Mouse (Mus musculus): ENCODE measurements around the gene Lipe. TPM values are rescaled to one million over a fixed set of nuclear protein-coding genes. Genes with fewer than 3 reads are reported as not detected.

The Lipe gene
- polyA plus RNA-seq, 1 experiment from 2014 or later = 2.9 TPM

- H3K9ac ChIP-seq (replicated peaks; ENCODE audit: low read length) = peak overlapping the region; percentile 68
- peak; percentile 92 for ATAC-seq (replicated peaks; ENCODE audit: insufficient number of reproducible peaks, low FRiP score, low TSS enrichment, low read depth)
- H3K9me3 ChIP-seq (replicated peaks; ENCODE audit: control insufficient read depth, low read length) = no peaks in the 10 kb centered on the region
- no peaks in the 10 kb centered on the region; the same call in 1 of the 2 replicates for H3K4me1 ChIP-seq (ENCODE audit: control insufficient read depth, insufficient read depth, low read length)
- H3K27me3 ChIP-seq (ENCODE audit: control insufficient read depth, insufficient read depth, low read length) = no peaks in the 10 kb centered on the region
- WGBS = 9% methylated on average over 52 of the region's 52 CpGs
- no peaks in the 10 kb centered on the region for H3K36me3 ChIP-seq (replicated peaks; ENCODE audit: control insufficient read depth, insufficient read depth, low read depth, low read length)
- DNase-seq (ENCODE audit: low spot score) = peak; percentile 95
- no peak overlapping the region for H3K27ac ChIP-seq (replicated peaks; ENCODE audit: low read depth, low read length)
- peak overlapping the region; percentile 57 for H3K4me3 ChIP-seq (ENCODE audit: low read depth, low read length)
- peak overlapping the region; percentile 79 for H3K4me2 ChIP-seq (ENCODE audit: low read depth, low read length)
Observed at GRCm38 (mm10) chr7:25395558-25396521, 2.7 kb downstream of the Lipe start.

DNA sequence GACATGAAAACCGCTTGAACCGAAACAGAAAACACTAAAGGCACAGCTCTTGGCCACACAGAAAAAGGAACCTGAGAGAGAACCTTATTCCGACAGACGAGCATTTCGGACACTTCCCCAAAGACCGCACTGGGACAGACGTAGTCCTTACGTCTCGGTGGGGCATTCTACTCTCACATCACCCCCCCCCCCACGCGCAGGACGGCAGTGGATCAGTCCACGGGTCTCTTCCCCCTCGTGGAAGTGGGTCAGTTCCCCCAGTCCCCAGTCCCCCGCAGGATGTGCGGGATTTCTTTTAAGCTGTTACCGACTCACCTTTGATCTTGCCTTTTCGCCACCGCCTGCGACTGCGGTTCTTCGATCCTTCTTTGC, 3.3 kb downstream of the Lipe start:
- under 1% methylated on average over 22 of the region's 22 CpGs for WGBS
- Histone ChIP-seq H3K4me3 (ENCODE audit: low read depth, low read length) (peak overlapping the region; percentile 57), H3K9me3 (replicated peaks; ENCODE audit: control insufficient read depth, low read length) (no peaks in the 10 kb centered on the region), H3K4me1 (ENCODE audit: control insufficient read depth, insufficient read depth, low read length) (no peaks in the 10 kb centered on the region; the same call in 1 of the 2 replicates), H3K27ac (replicated peaks; ENCODE audit: low read depth, low read length) (no peak overlapping the region), H3K27me3 (ENCODE audit: control insufficient read depth, insufficient read depth, low read length) (no peaks in the 10 kb centered on the region), H3K36me3 (replicated peaks; ENCODE audit: control insufficient read depth, insufficient read depth, low read depth, low read length) (no peaks in the 10 kb centered on the region), H3K9ac (replicated peaks; ENCODE audit: low read length) (peak overlapping the region; percentile 68), H3K4me2 (ENCODE audit: low read depth, low read length) (peak overlapping the region; percentile 79)
- DNase-seq (ENCODE audit: low spot score) (no peak), ATAC-seq (replicated peaks; ENCODE audit: insufficient number of reproducible peaks, low FRiP score, low TSS enrichment, low read depth) (peak; percentile 42)

GRCm38 (mm10) chr7:25394754-25395153, 3.8 kb downstream of the Lipe start:
- 17% methylated on average over 7 of the region's 7 CpGs for WGBS
- no peaks in the 10 kb centered on the region for H3K36me3 ChIP-seq (replicated peaks; ENCODE audit: control insufficient read depth, insufficient read depth, low read depth, low read length)
- H3K4me1 ChIP-seq (ENCODE audit: control insufficient read depth, insufficient read depth, low read length) = no peaks in the 10 kb centered on the region; the same call in 1 of the 2 replicates
- peak overlapping the region; percentile 79 for H3K4me2 ChIP-seq (ENCODE audit: low read depth, low read length)
- H3K27me3 ChIP-seq (ENCODE audit: control insufficient read depth, insufficient read depth, low read length) = no peaks in the 10 kb centered on the region
- no peak for DNase-seq (ENCODE audit: low spot score)
- H3K9me3 ChIP-seq (replicated peaks; ENCODE audit: control insufficient read depth, low read length) = no peaks in the 10 kb centered on the region
- ATAC-seq (replicated peaks; ENCODE audit: insufficient number of reproducible peaks, low FRiP score, low TSS enrichment, low read depth) = no peak
- peak overlapping the region; percentile 68 for H3K9ac ChIP-seq (replicated peaks; ENCODE audit: low read length)
- no peak overlapping the region for H3K27ac ChIP-seq (replicated peaks; ENCODE audit: low read depth, low read length)
- peak overlapping the region; percentile 57 for H3K4me3 ChIP-seq (ENCODE audit: low read depth, low read length)

- DNase-seq (ENCODE audit: low spot score) (no peak), ATAC-seq (replicated peaks; ENCODE audit: insufficient number of reproducible peaks, low FRiP score, low TSS enrichment, low read depth) (no peak)
- Histone ChIP-seq H3K27me3 (ENCODE audit: control insufficient read depth, insufficient read depth, low read length) (no peaks in the 10 kb centered on the region), H3K9ac (replicated peaks; ENCODE audit: low read length) (no peak overlapping the region), H3K27ac (replicated peaks; ENCODE audit: low read depth, low read length) (no peak overlapping the region), H3K4me3 (ENCODE audit: low read depth, low read length) (no peak overlapping the region), H3K36me3 (replicated peaks; ENCODE audit: control insufficient read depth, insufficient read depth, low read depth, low read length) (no peaks in the 10 kb centered on the region), H3K9me3 (replicated peaks; ENCODE audit: control insufficient read depth, low read length) (no peaks in the 10 kb centered on the region), H3K4me1 (ENCODE audit: control insufficient read depth, insufficient read depth, low read length) (no peaks in the 10 kb centered on the region; the same call in 1 of the 2 replicates), H3K4me2 (ENCODE audit: low read depth, low read length) (no peak overlapping the region; the same call in 1 of the 2 replicates)
- 67% methylated on average over 8 of the region's 8 CpGs for WGBS
Observed at GRCm38 (mm10) chr7:25393451-25394210, 4.9 kb downstream of the Lipe start.

GRCm38 (mm10) chr7:25392851-25393250, 5.7 kb downstream of the Lipe start:
- Histone ChIP-seq H3K4me1 (ENCODE audit: control insufficient read depth, insufficient read depth, low read length) (no peaks in the 10 kb centered on the region; the same call in 1 of the 2 replicates), H3K36me3 (replicated peaks; ENCODE audit: control insufficient read depth, insufficient read depth, low read depth, low read length) (no peaks in the 10 kb centered on the region; the same call in 1 of the 2 replicates), H3K27me3 (ENCODE audit: control insufficient read depth, insufficient read depth, low read length) (no peaks in the 10 kb centered on the region), H3K27ac (replicated peaks; ENCODE audit: low read depth, low read length) (no peak overlapping the region), H3K9me3 (replicated peaks; ENCODE audit: control insufficient read depth, low read length) (no peaks in the 10 kb centered on the region), H3K9ac (replicated peaks; ENCODE audit: low read length) (no peak overlapping the region), H3K4me2 (ENCODE audit: low read depth, low read length) (no peak overlapping the region), H3K4me3 (ENCODE audit: low read depth, low read length) (no peak overlapping the region)
- no peak for ATAC-seq (replicated peaks; ENCODE audit: insufficient number of reproducible peaks, low FRiP score, low TSS enrichment, low read depth)
- 43% methylated on average over 7 of the region's 7 CpGs for WGBS
- no peak for DNase-seq (ENCODE audit: low spot score)

GRCm38 (mm10) chr7:25391856-25392453, 6.6 kb downstream of the Lipe start:
- Histone ChIP-seq H3K4me2 (ENCODE audit: low read depth, low read length) (no peak overlapping the region), H3K27ac (replicated peaks; ENCODE audit: low read depth, low read length) (no peak overlapping the region), H3K36me3 (replicated peaks; ENCODE audit: control insufficient read depth, insufficient read depth, low read depth, low read length) (no peaks in the 10 kb centered on the region; the same call in 1 of the 2 replicates), H3K4me3 (ENCODE audit: low read depth, low read length) (no peak overlapping the region), H3K27me3 (ENCODE audit: control insufficient read depth, insufficient read depth, low read length) (no peaks in the 10 kb centered on the region), H3K4me1 (ENCODE audit: control insufficient read depth, insufficient read depth, low read length) (no peaks in the 10 kb centered on the region; the same call in 1 of the 2 replicates), H3K9ac (replicated peaks; ENCODE audit: low read length) (no peak overlapping the region), H3K9me3 (replicated peaks; ENCODE audit: control insufficient read depth, low read length) (no peaks in the 10 kb centered on the region)
- DNase-seq (ENCODE audit: low spot score) (no peak), ATAC-seq (replicated peaks; ENCODE audit: insufficient number of reproducible peaks, low FRiP score, low TSS enrichment, low read depth) (no peak)
- WGBS = 78% methylated on average over 2 of the region's 2 CpGs

DNA sequence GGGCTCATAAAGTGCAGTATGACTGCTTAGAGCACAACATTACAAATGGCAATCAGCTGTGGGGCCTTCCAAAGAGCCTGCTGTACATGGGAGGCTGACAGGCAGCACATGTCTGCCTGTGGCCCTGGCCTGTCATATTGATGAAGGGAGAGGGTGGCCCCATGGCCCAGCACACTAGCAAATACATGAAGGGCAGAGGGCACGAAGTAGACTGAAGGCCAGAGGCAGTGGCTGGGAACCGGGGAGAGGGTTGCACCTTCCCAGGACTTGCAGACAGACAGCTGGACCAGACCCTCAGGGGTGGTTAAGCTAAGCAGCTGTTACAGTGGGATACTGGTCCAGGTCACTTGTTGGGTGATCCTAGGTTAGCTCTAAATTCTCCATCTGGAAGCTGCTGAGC, 7.5 kb downstream of the Lipe start:
- DNase-seq (ENCODE audit: low spot score) (no peak), ATAC-seq (replicated peaks; ENCODE audit: insufficient number of reproducible peaks, low FRiP score, low TSS enrichment, low read depth) (no peak)
- H3K27me3 ChIP-seq (ENCODE audit: control insufficient read depth, insufficient read depth, low read length) = no peaks in the 10 kb centered on the region
- no peaks in the 10 kb centered on the region for H3K9me3 ChIP-seq (replicated peaks; ENCODE audit: control insufficient read depth, low read length)
- H3K36me3 ChIP-seq (replicated peaks; ENCODE audit: control insufficient read depth, insufficient read depth, low read depth, low read length) = no peaks in the 10 kb centered on the region; the same call in 1 of the 2 replicates
- H3K27ac ChIP-seq (replicated peaks; ENCODE audit: low read depth, low read length) = no peak overlapping the region
- H3K9ac ChIP-seq (replicated peaks; ENCODE audit: low read length) = no peak overlapping the region
- H3K4me1 ChIP-seq (ENCODE audit: control insufficient read depth, insufficient read depth, low read length) = no peaks in the 10 kb centered on the region; the same call in 1 of the 2 replicates
- WGBS = 55% methylated on average over 2 of the region's 2 CpGs
- no peak overlapping the region for H3K4me2 ChIP-seq (ENCODE audit: low read depth, low read length)
- H3K4me3 ChIP-seq (ENCODE audit: low read depth, low read length) = no peak overlapping the region

All from embryonic facial prominence, embryonic 11.5 days (tissue).